Mouse (Mus musculus) kidney, adult 2 months (tissue): ENCODE data around the gene Gm20521.

Experiments used
- CTCF ChIP-seq: fragments of 200-500 bp; conservative IDR thresholded peaks from 2 replicates; pipeline ENCODE4 v1.5.1; 2011; ENCODE audit warnings: low read depth, mild to moderate bottlenecking, control low read depth, low read length, moderate library complexity, mixed read lengths; ENCODE audit not compliant: insufficient read depth, insufficient read length
- POLR2A ChIP-seq: fragments of 200-500 bp; IDR thresholded peaks from one replicate; pipeline ENCODE4 v1.6.1; 2011; ENCODE audit warnings: low read depth, low read length, control low read depth

DNA sequence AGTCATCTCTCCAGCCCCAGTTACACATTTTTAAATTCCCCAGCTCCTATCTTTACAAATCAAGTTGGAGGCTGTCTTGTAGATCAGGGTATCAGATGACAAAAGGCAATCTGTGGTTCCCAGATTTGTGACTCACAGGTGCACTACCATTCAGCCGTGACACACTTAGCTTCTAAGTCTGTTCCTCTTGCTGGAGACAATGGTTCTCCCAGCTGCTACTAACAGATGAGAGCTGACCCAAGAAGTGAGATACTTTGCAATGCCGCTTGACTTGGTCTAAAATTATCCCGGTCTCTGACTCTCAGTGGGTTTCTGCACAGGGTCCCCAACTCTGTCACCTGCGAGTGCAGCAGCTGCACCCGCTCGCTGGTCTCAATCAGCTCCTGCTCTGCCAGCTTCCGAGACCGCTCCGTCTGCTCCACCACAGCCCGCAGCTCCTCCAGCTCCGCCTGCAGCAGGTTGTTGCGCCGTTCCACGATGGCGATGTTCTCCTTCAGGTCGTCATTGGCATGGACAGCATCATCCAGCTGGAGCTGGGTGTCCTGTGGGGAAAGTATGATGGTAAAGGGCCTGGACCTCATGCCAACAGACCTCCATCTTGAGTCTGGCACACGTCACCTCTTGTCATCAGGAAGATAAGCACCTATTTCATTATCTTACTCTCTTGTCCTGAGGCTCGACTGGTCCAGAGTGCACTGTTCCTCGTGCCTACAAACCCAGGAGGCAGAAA, 62.9 kb downstream of the Gm20521 start:
- TF ChIP-seq CTCF, result no peak
- no peak for TF ChIP-seq POLR2A
